In the genomic region with DNA sequence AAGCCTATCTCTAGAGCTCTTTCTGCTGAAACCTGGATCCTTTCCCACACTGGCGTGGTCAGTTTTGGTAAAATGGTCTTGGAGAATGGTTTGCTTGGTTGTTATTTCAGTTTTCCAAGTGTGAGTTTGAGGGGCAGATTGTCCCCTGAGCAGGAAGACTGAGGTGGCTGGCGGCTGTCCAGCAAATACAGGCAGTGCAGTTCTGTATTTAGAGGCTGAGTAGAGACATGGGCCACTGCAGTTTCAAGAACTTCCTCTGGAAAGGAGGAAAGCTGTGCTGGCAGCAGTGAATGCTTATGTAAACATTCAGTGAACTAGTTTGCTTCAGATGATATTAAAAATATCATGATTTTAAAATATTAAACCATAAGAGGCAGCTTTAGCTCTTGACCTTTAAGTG, we compare ENCODE assay signal across 19 mouse cellular contexts. TPM values are rescaled to one million over a fixed set of nuclear protein-coding genes. Genes with fewer than 3 reads are reported as not detected.
DNase-seq lines count a peak whose midpoint lies in the region; ATAC-seq lines count a peak whose summit lies in the region.
"Had no signal": no experiment of that assay in that cellular context is flagged by ENCODE, and none has a peak within 500 bp of the region (broad histone marks: within the 10 kb centered on the region; RNA-seq: fewer than 3 reads in every experiment).

No protein-coding gene starts in this region.

- no peak overlapping the region for H3K9ac ChIP-seq in heart, embryonic 11.5 days (ENCODE audit: low read depth, low read length)
- H3K9ac ChIP-seq in lung, embryonic 16.5 days (ENCODE audit: low read length), result no peak overlapping the region
- H3K9ac ChIP-seq: embryonic facial prominence, embryonic 13.5 days had no signal

- WGBS in heart, embryonic 11.5 days (ENCODE audit: insufficient replicate concordance), result 48% methylated on average over 2 of the region's 2 CpGs
- 24% methylated on average over 2 of the region's 2 CpGs for WGBS in lung, embryonic 16.5 days
- 92% methylated on average over 2 of the region's 2 CpGs for WGBS in midbrain, embryonic 10.5 days

- DNase-seq in heart, adult 18-20 months, result peak; percentile 22 to 27
- DNase-seq in 416B (ENCODE audit: low read depth), result peak; percentile 90
- DNase-seq in brain, adult 2 months (ENCODE audit: low read depth, low spot score), result peak; percentile 7
- no peak for DNase-seq in spleen, adult 12 weeks (ENCODE audit: low spot score)
- no peak for DNase-seq in midbrain, embryonic 10.5 days (ENCODE audit: low spot score)
- DNase-seq: cerebellum, adult 9-11 months; gastrocnemius, postnatal 25 days; layer of hippocampus, postnatal 36 days had no signal

- H3K4me3 ChIP-seq in heart, embryonic 11.5 days (ENCODE audit: low read depth, low read length), result no peak overlapping the region
- H3K4me3 ChIP-seq in lung, embryonic 16.5 days (ENCODE audit: low read length), result no peak overlapping the region
- no peak overlapping the region for H3K4me3 ChIP-seq in midbrain, embryonic 10.5 days
- H3K4me3 ChIP-seq: embryonic facial prominence, embryonic 13.5 days; megakaryocyte, embryonic 14.5 days; myocyte had no signal

- H3K4me2 ChIP-seq in heart, embryonic 11.5 days, result no peak overlapping the region
- H3K4me2 ChIP-seq in lung, embryonic 16.5 days (ENCODE audit: low read depth, low read length), result no peak overlapping the region
- H3K4me2 ChIP-seq: embryonic facial prominence, embryonic 13.5 days had no signal

- H3K36me3 ChIP-seq in heart, embryonic 11.5 days (ENCODE audit: control insufficient read depth, insufficient read depth, low read length), result no peaks in the 10 kb centered on the region
- H3K36me3 ChIP-seq in lung, embryonic 16.5 days (ENCODE audit: control insufficient read depth, insufficient read depth, low read length), result no peaks in the 10 kb centered on the region
- H3K36me3 ChIP-seq in midbrain, embryonic 10.5 days, result no peaks in the 10 kb centered on the region
- H3K36me3 ChIP-seq: embryonic facial prominence, embryonic 13.5 days had no signal

- H3K9me3 ChIP-seq in heart, embryonic 11.5 days (replicated peaks; ENCODE audit: control insufficient read depth, low read length), result no peaks in the 10 kb centered on the region
- H3K9me3 ChIP-seq in lung, embryonic 16.5 days (ENCODE audit: control insufficient read depth, low read length), result no peaks in the 10 kb centered on the region
- no peaks in the 10 kb centered on the region for H3K9me3 ChIP-seq in midbrain, embryonic 10.5 days (replicated peaks)
- H3K9me3 ChIP-seq: embryonic facial prominence, embryonic 13.5 days; megakaryocyte, embryonic 14.5 days had no signal

- no peak for ATAC-seq in heart, embryonic 11.5 days (replicated peaks; ENCODE audit: insufficient number of reproducible peaks, low FRiP score, low TSS enrichment)
- ATAC-seq in lung, embryonic 16.5 days (ENCODE audit: low read depth), result peak; percentile 76
- ATAC-seq: forebrain, embryonic 14.5 days; hindbrain, postnatal 0 days had no signal

- no peaks in the 10 kb centered on the region for H3K4me1 ChIP-seq in heart, embryonic 11.5 days (ENCODE audit: control insufficient read depth, insufficient read depth, low read length)
- H3K4me1 ChIP-seq in lung, embryonic 16.5 days (replicated peaks; ENCODE audit: control insufficient read depth, insufficient read depth, low read length), result no peaks in the 10 kb centered on the region
- H3K4me1 ChIP-seq in midbrain, embryonic 10.5 days, result no peaks in the 10 kb centered on the region
- H3K4me1 ChIP-seq: embryonic facial prominence, embryonic 13.5 days; megakaryocyte, embryonic 14.5 days had no signal

- no peaks in the 10 kb centered on the region for H3K27me3 ChIP-seq in heart, embryonic 11.5 days (ENCODE audit: control insufficient read depth, insufficient read depth, low read length)
- H3K27me3 ChIP-seq in lung, embryonic 16.5 days (ENCODE audit: control insufficient read depth, insufficient read depth, low read depth, low read length), result no peaks in the 10 kb centered on the region
- no peaks in the 10 kb centered on the region for H3K27me3 ChIP-seq in midbrain, embryonic 10.5 days (ENCODE audit: low read depth, poor library complexity, severe bottlenecking)
- H3K27me3 ChIP-seq: CH12.LX; embryonic facial prominence, embryonic 13.5 days; megakaryocyte, embryonic 14.5 days had no signal

- no peak overlapping the region for H3K27ac ChIP-seq in heart, embryonic 11.5 days (ENCODE audit: low read depth, low read length)
- H3K27ac ChIP-seq in lung, embryonic 16.5 days (ENCODE audit: low read length), result peak overlapping the region; percentile 44
- no peak overlapping the region for H3K27ac ChIP-seq in midbrain, embryonic 10.5 days (replicated peaks)
- H3K27ac ChIP-seq: embryonic facial prominence, embryonic 13.5 days; hindbrain, postnatal 0 days; kidney, postnatal 0 days had no signal

RNA-seq across cellular contexts. Expression of a gene that starts 33.2 kb away (rescaled TPM):
- not detected for total RNA-seq in heart, adult 18-20 months (2021)
- not detected in 2 replicates for polyA plus RNA-seq in heart, embryonic 11.5 days (2014; fragmentation: Nextera tagmentation; extraction: Ambion mirVana)
- not detected in 2 replicates for polyA plus RNA-seq in lung, embryonic 16.5 days (2015; fragmentation: Nextera tagmentation; extraction: Ambion mirVana)
- polyA plus RNA-seq in midbrain, embryonic 10.5 days (2016; fragmentation: Nextera tagmentation; extraction: Ambion mirVana), result not detected in 2 replicates
- total RNA-seq: CH12.LX; gastrocnemius, postnatal 25 days; hindbrain, postnatal 0 days; layer of hippocampus, postnatal 36 days had no signal
- polyA plus RNA-seq: embryonic facial prominence, embryonic 13.5 days; forebrain, embryonic 14.5 days; kidney, postnatal 0 days; limb, embryonic 14.5 days; myocyte; spleen, adult 2 months had no signal

Comparison
In these comparisons a context has a peak if more than half of its experiments do, and no peak if none do; other contexts are left out.
1. DNase-seq: peak in heart, adult 18-20 months (2 of 2), 416B (single experiment) and brain, adult 2 months (single experiment); none in spleen, adult 12 weeks (single experiment) and midbrain, embryonic 10.5 days (single experiment).